Mouse (Mus musculus): ENCODE results near the gene Cox7b.

GRCm38 (mm10) chrX:106037185-106037752 lies 21.8 kb downstream of the Cox7b start:
- TF ChIP-seq GATA1 (IDR thresholded peaks at IDR 0.05; ENCODE audit: borderline replicate concordance, low read length) (no peak), FLI1 (IDR thresholded peaks at IDR 0.05; ENCODE audit: low read length) (no peak)
